Mouse (Mus musculus) neural tube, embryonic 11.5 days (tissue): ENCODE results near the gene Gys1. TPM values are rescaled to one million over a fixed set of nuclear protein-coding genes. Genes with fewer than 3 reads are reported as not detected.
A peak's percentile ranks its signal among the peaks of the same experiment; 100 is the strongest.

Experiments
- ATAC-seq: fragments of 200-750 bp; cut with Nextera tagmentation; 2 replicates; pipeline ENCODE4 v1.8.0; 2017; ENCODE audit warnings: moderate number of reproducible peaks, mild to moderate bottlenecking, moderate TSS enrichment, moderate library complexity; ENCODE audit not compliant: insufficient read depth, low FRiP score, low TSS enrichment
- DNase-seq: peaks from one replicate; pipeline ENCODE4 v3.0.0-alpha.2; 2015; ENCODE audit warnings: low spot score
- H3K27ac ChIP-seq: fragments of 300-500 bp; sonication (generic); 2 replicates; pipeline ENCODE4 v1.5.1; 2014; ENCODE audit warnings: low read depth, mild to moderate bottlenecking, low read length
- H3K27me3 ChIP-seq: fragments of 300-500 bp; sonication (generic); 2 replicates; pipeline ENCODE4 v1.6.1; 2014; ENCODE audit warnings: mild to moderate bottlenecking, low read length, mixed read lengths; ENCODE audit not compliant: control insufficient read depth, insufficient read depth
- H3K36me3 ChIP-seq: fragments of 300-500 bp; sonication (generic); 2 replicates; pipeline ENCODE4 v1.6.1; 2014; ENCODE audit warnings: mild to moderate bottlenecking, low read length, moderate library complexity, mixed read lengths; ENCODE audit not compliant: control insufficient read depth, insufficient read depth
- H3K4me1 ChIP-seq: fragments of 300-500 bp; sonication (generic); 2 replicates; pipeline ENCODE4 v1.6.1; 2014; ENCODE audit warnings: low read length, mixed read lengths; ENCODE audit not compliant: control insufficient read depth, insufficient read depth
- H3K4me2 ChIP-seq: fragments of 300-500 bp; sonication (generic); 2 replicates; pipeline ENCODE4 v1.6.1; 2014; ENCODE audit warnings: low read depth, mild to moderate bottlenecking, moderate library complexity
- H3K4me3 ChIP-seq: fragments of 300-500 bp; sonication (generic); 2 replicates; pipeline ENCODE4 v1.5.1; 2014; ENCODE audit warnings: low read depth, low read length
- H3K9ac ChIP-seq: fragments of 300-500 bp; sonication (generic); 2 replicates; pipeline ENCODE4 v1.6.1; 2014; ENCODE audit warnings: mild to moderate bottlenecking, low read length
- H3K9me3 ChIP-seq: fragments of 300-500 bp; sonication (generic); 2 replicates; pipeline ENCODE4 v1.6.1; 2016; ENCODE audit warnings: low read length; ENCODE audit not compliant: control insufficient read depth
- WGBS: fragments of 180-500 bp; shearing (Covaris S2); extraction: QIAGEN DNeasy Blood & Tissue Kit; methylation state at CpG from one replicate; pipeline ENCODE4 v1.1.7; 2014; 5-methylcytosine and 5-hydroxymethylcytosine counted together
- polyA plus RNA-seq: library from polyadenylated mRNA; unstranded; fragments of >200 nt; fragmentation: Nextera tagmentation; extraction: Ambion mirVana; gene quantifications from 2 replicates; pipeline ENCODE4 v1.2.1, GENCODE M21; 2014

Gys1 gene
- polyA plus RNA-seq, 1 experiment from 2014 or later = 37.2 TPM

GRCm38 (mm10) chr7:45488293-45489204 is 53.9 kb downstream of the Gys1 start, which contains the start of gene Dhdh:
Gene Dhdh, minus strand, starts transcription at chr7:45488805.
- Histone ChIP-seq H3K27ac (peak within 1 kb of the TSS; percentile 49; the same call in 1 of the 2 replicates), H3K4me1 (no peaks in the 10 kb centered on the region), H3K36me3 (peaks cover 5% of the 10 kb centered on the region; the same call in 1 of the 2 replicates), H3K9me3 (no peaks in the 10 kb centered on the region), H3K4me2 (peak within 1 kb of the TSS; percentile 63), H3K4me3 (peak within 1 kb of the TSS; percentile 43), H3K27me3 (no peaks in the 10 kb centered on the region), H3K9ac (peak within 1 kb of the TSS; percentile 71)
- WGBS = 7% methylated on average over 36 of the region's 38 CpGs
- DNase-seq = peak; percentile 71
- ATAC-seq = peak; percentile 53

GRCm38 (mm10) chr7:45489578-45489977 is 54.9 kb downstream of the Gys1 start:
- DNase-seq = no peak
- no peaks in the 10 kb centered on the region for H3K9me3 ChIP-seq
- no peaks in the 10 kb centered on the region for H3K4me1 ChIP-seq
- WGBS = 65% methylated on average over 7 of the region's 7 CpGs
- no peak overlapping the region for H3K4me2 ChIP-seq
- no peak for ATAC-seq
- H3K9ac ChIP-seq = no peak overlapping the region; the same call in 1 of the 2 replicates
- no peaks in the 10 kb centered on the region for H3K27me3 ChIP-seq
- peaks cover 9% of the 10 kb centered on the region; the same call in 1 of the 2 replicates for H3K36me3 ChIP-seq
- no peak overlapping the region for H3K4me3 ChIP-seq
- H3K27ac ChIP-seq = no peak overlapping the region

- no peak overlapping the region for H3K4me2 ChIP-seq
- peak; percentile 37 for DNase-seq
Measured at GRCm38 (mm10) chr7:45490822-45491221, 56.2 kb downstream of the Gys1 start.

GRCm38 (mm10) chr7:45491264-45491663 is 56.6 kb downstream of the Gys1 start:
- Histone ChIP-seq H3K9me3 (no peaks in the 10 kb centered on the region), H3K4me2 (no peak overlapping the region), H3K36me3 (peaks cover 10% of the 10 kb centered on the region; the same call in 1 of the 2 replicates), H3K4me3 (no peak overlapping the region), H3K27me3 (no peaks in the 10 kb centered on the region), H3K27ac (no peak overlapping the region), H3K4me1 (no peaks in the 10 kb centered on the region), H3K9ac (no peak overlapping the region)
- 16% methylated on average over 3 of the region's 3 CpGs for WGBS
- ATAC-seq (no peak), DNase-seq (no peak)

More at GRCm38 (mm10) chr7:45490822-45491221, 56.2 kb downstream of the Gys1 start:
- 22% methylated on average over 9 of the region's 9 CpGs for WGBS
- peaks cover 10% of the 10 kb centered on the region; the same call in 1 of the 2 replicates for H3K36me3 ChIP-seq
- ATAC-seq = no peak
- no peak overlapping the region for H3K4me3 ChIP-seq
- H3K4me1 ChIP-seq = no peaks in the 10 kb centered on the region
- H3K27me3 ChIP-seq = no peaks in the 10 kb centered on the region
- no peaks in the 10 kb centered on the region for H3K9me3 ChIP-seq
- no peak overlapping the region for H3K27ac ChIP-seq
- no peak overlapping the region for H3K9ac ChIP-seq

GRCm38 (mm10) chr7:45492225-45492844 is 57.7 kb downstream of the Gys1 start:
- no peaks in the 10 kb centered on the region for H3K9me3 ChIP-seq
- H3K4me1 ChIP-seq = no peaks in the 10 kb centered on the region
- H3K4me3 ChIP-seq = no peak overlapping the region
- H3K36me3 ChIP-seq = peaks cover 10% of the 10 kb centered on the region; the same call in 1 of the 2 replicates
- H3K27me3 ChIP-seq = no peaks in the 10 kb centered on the region
- H3K9ac ChIP-seq = no peak overlapping the region
- DNase-seq (no peak), ATAC-seq (no peak)
- no peak overlapping the region for H3K27ac ChIP-seq
- WGBS = 96% methylated on average over 8 of the region's 8 CpGs
- H3K4me2 ChIP-seq = no peak overlapping the region

GRCm38 (mm10) chr7:45492951-45493350 is 58.3 kb downstream of the Gys1 start:
- Histone ChIP-seq H3K4me1 (no peaks in the 10 kb centered on the region), H3K27me3 (no peaks in the 10 kb centered on the region), H3K9ac (no peak overlapping the region), H3K4me3 (no peak overlapping the region), H3K36me3 (peaks cover 10% of the 10 kb centered on the region; the same call in 1 of the 2 replicates), H3K27ac (no peak overlapping the region), H3K4me2 (no peak overlapping the region), H3K9me3 (no peaks in the 10 kb centered on the region)
- DNase-seq (no peak), ATAC-seq (no peak)
- 91% methylated on average over 5 of the region's 5 CpGs for WGBS

- ATAC-seq = no peak
- WGBS = 84% methylated on average over 9 of the region's 9 CpGs
- H3K36me3 ChIP-seq = peaks cover 10% of the 10 kb centered on the region; the same call in 1 of the 2 replicates
Measured at GRCm38 (mm10) chr7:45494548-45494947, 59.9 kb downstream of the Gys1 start.

GRCm38 (mm10) chr7:45498427-45498826 is 63.8 kb downstream of the Gys1 start:
- DNase-seq = no peak
- Histone ChIP-seq H3K36me3 (peaks cover 6% of the 10 kb centered on the region; the same call in 1 of the 2 replicates), H3K4me1 (no peaks in the 10 kb centered on the region), H3K27ac (no peak overlapping the region), H3K4me3 (no peak overlapping the region), H3K27me3 (no peaks in the 10 kb centered on the region), H3K9me3 (no peaks in the 10 kb centered on the region), H3K4me2 (no peak overlapping the region), H3K9ac (no peak overlapping the region)
- ATAC-seq = no peak
- WGBS = 92% methylated on average over 6 of the region's 6 CpGs

More at GRCm38 (mm10) chr7:45494548-45494947, 59.9 kb downstream of the Gys1 start:
- no peak for DNase-seq
- Histone ChIP-seq H3K9ac (no peak overlapping the region), H3K27ac (no peak overlapping the region), H3K27me3 (no peaks in the 10 kb centered on the region), H3K4me1 (no peaks in the 10 kb centered on the region), H3K4me2 (no peak overlapping the region), H3K9me3 (no peaks in the 10 kb centered on the region), H3K4me3 (no peak overlapping the region)
